Mouse (Mus musculus) thymus, adult 2 months (tissue): Measurements from ENCODE around the gene Hoxc9.

Experiments
- CTCF ChIP-seq: fragments of 200-500 bp; IDR thresholded peaks from 2 replicates; pipeline ENCODE4 v1.5.1; 2012; ENCODE audit warnings: mild to moderate bottlenecking, control low read depth, low read length, moderate library complexity, borderline replicate concordance; ENCODE audit not compliant: control insufficient read depth, poor library complexity, insufficient read depth; ENCODE audit errors: extremely low read depth
- POLR2A ChIP-seq: fragments of 200-500 bp; IDR thresholded peaks from 2 replicates; pipeline ENCODE4 v1.6.1; 2012; ENCODE audit warnings: mild to moderate bottlenecking, low read length, control low read depth, moderate library complexity; ENCODE audit not compliant: control insufficient read depth, poor library complexity, insufficient read depth; ENCODE audit errors: extremely low read depth

- TF ChIP-seq CTCF (no peak), POLR2A (no peak)
Observed at GRCm38 (mm10) chr15:102945185-102946077, 30.8 kb upstream of the Hoxc9 start.
